Mouse (Mus musculus) embryonic facial prominence, embryonic 10.5 days (tissue): ENCODE results near the gene Gm867. TPM values are rescaled to one million over a fixed set of nuclear protein-coding genes. Genes with fewer than 3 reads are reported as not detected.

Source experiments
- DNase-seq: peaks from one replicate; pipeline ENCODE4 v3.0.0-alpha.2; 2017; ENCODE audit warnings: low spot score
- H3K27ac ChIP-seq: fragments of 300-500 bp; sonication (generic); replicated peaks from 2 replicates; pipeline ENCODE4 v1.5.1; 2016; ENCODE audit warnings: mild to moderate bottlenecking
- H3K27me3 ChIP-seq: fragments of 300-500 bp; sonication (generic); replicated peaks from 2 replicates; pipeline ENCODE4 v1.6.1; 2016; ENCODE audit warnings: low read depth, mild to moderate bottlenecking; ENCODE audit not compliant: poor library complexity, severe bottlenecking
- H3K36me3 ChIP-seq: fragments of 300-500 bp; sonication (generic); replicated peaks from 2 replicates; pipeline ENCODE4 v1.6.1; 2016; ENCODE audit warnings: mild to moderate bottlenecking, moderate library complexity
- H3K4me1 ChIP-seq: fragments of 300-500 bp; sonication (generic); 2 replicates; pipeline ENCODE4 v1.6.1; 2016
- H3K4me3 ChIP-seq: fragments of 300-500 bp; sonication (generic); 2 replicates; pipeline ENCODE4 v1.5.1; 2016; ENCODE audit warnings: mild to moderate bottlenecking, moderate library complexity
- H3K9me3 ChIP-seq: fragments of 300-500 bp; sonication (generic); 2 replicates; pipeline ENCODE4 v1.6.1; 2016; ENCODE audit warnings: mild to moderate bottlenecking
- WGBS: fragments of 180-500 bp; shearing (Covaris S2); methylation state at CpG from one replicate; pipeline ENCODE4 v1.1.7; 2016; 5-methylcytosine and 5-hydroxymethylcytosine counted together
- polyA plus RNA-seq: library from polyadenylated mRNA; unstranded; fragments of >200 nt; fragmentation: Nextera tagmentation; extraction: Ambion mirVana; gene quantifications from 2 replicates; pipeline ENCODE4 v1.2.1, GENCODE M21; 2016

Gene Gm867
- polyA plus RNA-seq, 1 experiment from 2014 or later, result 0.56 TPM

DNA sequence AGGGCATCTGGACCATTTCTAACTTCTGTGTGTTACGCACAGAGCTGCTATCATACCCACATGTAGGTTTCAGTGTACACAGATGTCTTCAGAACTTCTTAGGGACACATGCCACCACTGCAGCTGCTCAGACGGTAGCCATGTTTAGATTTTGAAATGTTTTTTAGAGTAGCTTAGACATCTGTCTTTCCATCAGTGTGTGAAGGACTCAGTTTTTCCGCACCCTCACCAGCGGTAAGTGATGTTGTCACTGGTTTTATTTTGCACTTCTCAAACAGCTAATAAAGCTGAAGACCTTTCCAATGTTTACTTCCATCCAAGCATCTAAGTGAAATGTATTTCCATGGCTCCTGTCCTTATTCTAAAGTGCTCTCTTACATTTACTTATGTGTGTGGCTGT lies 33.6 kb downstream of the Gm867 start:
- Histone ChIP-seq H3K27ac (no peak overlapping the region), H3K4me3 (no peak overlapping the region), H3K4me1 (no peaks in the 10 kb centered on the region), H3K9me3 (no peaks in the 10 kb centered on the region), H3K27me3 (no peaks in the 10 kb centered on the region), H3K36me3 (peaks cover 100% of the 10 kb centered on the region)
- no peak for DNase-seq
- 95% methylated on average over 4 of the region's 4 CpGs for WGBS

DNA sequence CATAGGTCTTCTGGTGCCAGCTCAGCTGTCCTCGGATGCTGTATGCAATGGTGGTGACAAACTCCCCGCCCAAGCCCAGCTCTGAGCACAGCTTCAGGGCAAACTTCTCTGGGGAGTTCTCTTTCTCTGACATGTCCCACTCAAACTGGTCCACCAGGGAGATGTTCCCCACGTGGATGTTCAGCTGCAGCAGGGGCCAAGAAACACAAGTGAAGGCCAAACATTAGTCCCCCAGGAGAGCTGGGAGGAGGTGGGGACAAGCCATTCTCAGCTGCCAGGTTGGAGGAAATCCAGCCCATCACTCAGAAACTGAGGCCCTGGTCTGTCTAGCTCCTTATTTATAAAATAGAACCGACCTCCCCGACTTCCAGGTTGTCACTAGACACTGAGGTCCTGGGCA lies 36.1 kb downstream of the Gm867 start:
- no peak for DNase-seq
- H3K36me3 ChIP-seq, result peaks cover 100% of the 10 kb centered on the region
- no peaks in the 10 kb centered on the region for H3K27me3 ChIP-seq
- H3K4me3 ChIP-seq, result no peak overlapping the region
- no peaks in the 10 kb centered on the region for H3K4me1 ChIP-seq
- 89% methylated on average over 5 of the region's 5 CpGs for WGBS
- H3K9me3 ChIP-seq, result no peaks in the 10 kb centered on the region
- H3K27ac ChIP-seq, result no peak overlapping the region

DNA sequence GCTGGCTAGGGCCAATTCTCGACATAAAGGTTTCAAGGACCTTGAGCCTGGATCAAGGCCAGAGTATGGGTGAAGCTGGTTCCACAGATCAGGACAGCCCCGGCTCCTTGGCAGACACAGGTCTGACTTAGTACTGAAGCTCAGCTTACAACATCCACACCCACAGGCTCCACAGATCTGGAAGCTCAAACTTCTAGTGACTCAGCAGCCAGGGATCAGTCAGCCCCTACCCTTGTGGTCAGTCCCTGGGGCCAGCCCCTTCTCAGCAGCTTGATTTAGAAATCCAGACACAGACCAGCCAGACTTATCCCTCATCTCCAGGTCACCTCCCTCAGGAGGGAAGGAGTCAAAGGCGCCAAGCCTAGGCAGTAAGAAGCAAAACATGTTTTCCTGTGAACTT lies 41.6 kb downstream of the Gm867 start:
- WGBS, result 84% methylated on average over 3 of the region's 3 CpGs
- Histone ChIP-seq H3K4me3 (no peak overlapping the region), H3K27me3 (no peaks in the 10 kb centered on the region), H3K27ac (no peak overlapping the region), H3K36me3 (peaks cover 100% of the 10 kb centered on the region), H3K4me1 (peaks cover 5% of the 10 kb centered on the region), H3K9me3 (no peaks in the 10 kb centered on the region)
- DNase-seq, result no peak

DNA sequence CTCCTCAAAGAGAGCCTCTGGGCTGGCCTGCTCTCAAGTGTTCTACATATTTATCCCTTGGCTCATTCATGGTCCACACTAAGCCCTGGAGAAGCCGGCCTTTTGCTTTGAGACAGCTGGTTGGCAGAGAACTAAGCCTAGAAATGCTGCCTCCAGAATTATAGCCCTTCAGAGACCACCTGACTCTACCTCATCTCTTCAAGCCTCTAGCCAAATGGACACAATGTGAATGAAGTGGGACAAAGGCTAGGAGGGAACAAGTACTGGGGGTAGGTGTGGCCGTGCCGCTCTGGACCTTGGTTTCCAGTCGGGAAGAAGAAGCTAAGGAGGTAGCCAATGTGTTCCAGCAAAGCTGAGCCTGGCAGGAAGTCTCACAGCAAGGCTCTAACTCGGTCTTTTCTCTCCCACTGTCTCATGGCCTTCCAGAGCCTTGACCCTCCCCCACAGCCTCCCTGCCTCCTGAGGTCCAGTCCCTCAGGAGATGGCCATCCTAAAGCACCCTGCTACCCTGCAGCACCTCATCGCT lies 42.4 kb downstream of the Gm867 start:
- H3K27ac ChIP-seq, result no peak overlapping the region
- H3K9me3 ChIP-seq, result no peaks in the 10 kb centered on the region
- H3K36me3 ChIP-seq, result peaks cover 98% of the 10 kb centered on the region
- peaks cover 12% of the 10 kb centered on the region for H3K4me1 ChIP-seq
- no peaks in the 10 kb centered on the region for H3K27me3 ChIP-seq
- 80% methylated on average over 6 of the region's 6 CpGs for WGBS
- H3K4me3 ChIP-seq, result no peak overlapping the region
- DNase-seq, result no peak

DNA sequence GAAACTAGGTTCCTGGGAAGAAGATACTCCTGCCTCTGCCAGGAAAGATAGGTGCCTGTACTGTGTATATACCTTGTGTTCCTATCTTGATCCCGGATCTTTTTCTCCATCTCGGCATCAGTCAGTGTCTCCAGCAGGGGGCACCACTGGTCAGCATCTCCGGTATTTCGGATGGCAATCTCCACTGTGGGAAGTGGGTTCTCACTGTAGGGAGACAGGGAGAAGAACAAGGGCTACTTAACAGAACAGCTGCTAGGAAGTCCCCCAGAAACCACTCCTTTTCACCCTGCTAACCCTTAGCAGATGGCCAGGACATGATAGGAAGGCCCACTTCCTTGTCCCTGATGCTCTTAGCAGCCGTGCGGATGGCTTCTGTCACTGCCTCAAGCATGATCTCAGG lies 43.1 kb downstream of the Gm867 start:
- Histone ChIP-seq H3K27ac (no peak overlapping the region), H3K4me1 (peaks cover 17% of the 10 kb centered on the region), H3K36me3 (peaks cover 90% of the 10 kb centered on the region), H3K9me3 (no peaks in the 10 kb centered on the region), H3K27me3 (no peaks in the 10 kb centered on the region), H3K4me3 (no peak overlapping the region)
- 51% methylated on average over 6 of the region's 6 CpGs for WGBS
- DNase-seq, result peak; percentile 76

DNA sequence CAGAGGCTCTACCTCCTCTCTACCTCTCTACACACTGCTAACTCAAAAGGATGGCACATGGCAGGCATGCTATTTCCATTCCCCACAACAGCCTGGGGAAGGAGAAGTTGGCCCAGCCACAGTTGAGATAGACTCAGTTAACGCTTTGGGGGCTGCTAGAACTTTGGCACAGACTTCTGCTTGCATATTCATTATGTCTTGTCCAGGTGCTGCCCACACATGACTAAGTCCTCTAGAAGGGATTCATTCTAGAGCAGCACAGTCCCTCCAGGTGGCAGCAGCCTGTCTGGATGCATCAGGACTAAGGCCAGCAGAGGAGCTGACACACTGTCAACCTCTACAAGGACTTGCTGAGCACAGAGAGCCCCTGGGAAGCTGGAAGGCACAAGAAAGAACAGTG lies 44.3 kb downstream of the Gm867 start:
- Histone ChIP-seq H3K4me1 (peaks cover 17% of the 10 kb centered on the region), H3K4me3 (no peak overlapping the region), H3K9me3 (no peaks in the 10 kb centered on the region), H3K27me3 (no peaks in the 10 kb centered on the region), H3K27ac (no peak overlapping the region), H3K36me3 (peaks cover 79% of the 10 kb centered on the region)
- DNase-seq, result no peak
- 94% methylated on average over 1 of the region's 1 CpGs for WGBS

DNA sequence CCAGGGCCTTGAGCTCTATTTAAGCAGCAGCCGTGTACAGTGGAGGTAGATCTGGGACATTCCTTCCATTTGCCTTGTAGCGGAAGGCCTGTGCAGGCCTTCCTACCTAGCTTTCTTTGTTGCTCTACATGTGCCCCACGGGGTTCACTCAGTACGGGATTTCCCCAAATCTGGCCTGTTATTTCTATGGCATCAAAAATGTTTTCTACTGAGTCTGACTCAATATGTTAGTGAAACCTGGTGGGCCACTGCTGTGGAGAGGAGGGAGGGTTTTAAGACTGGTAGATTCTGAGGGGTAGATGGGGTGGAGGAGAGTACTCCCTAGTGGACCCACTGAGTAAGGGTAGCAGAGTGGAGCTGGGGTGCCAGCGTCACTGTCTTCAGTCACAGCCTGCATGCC lies 44.7 kb downstream of the Gm867 start:
- 95% methylated on average over 5 of the region's 5 CpGs for WGBS
- no peak for DNase-seq
- Histone ChIP-seq H3K27me3 (no peaks in the 10 kb centered on the region), H3K27ac (no peak overlapping the region), H3K4me1 (peaks cover 17% of the 10 kb centered on the region), H3K36me3 (peaks cover 74% of the 10 kb centered on the region), H3K4me3 (no peak overlapping the region), H3K9me3 (no peaks in the 10 kb centered on the region)

DNA sequence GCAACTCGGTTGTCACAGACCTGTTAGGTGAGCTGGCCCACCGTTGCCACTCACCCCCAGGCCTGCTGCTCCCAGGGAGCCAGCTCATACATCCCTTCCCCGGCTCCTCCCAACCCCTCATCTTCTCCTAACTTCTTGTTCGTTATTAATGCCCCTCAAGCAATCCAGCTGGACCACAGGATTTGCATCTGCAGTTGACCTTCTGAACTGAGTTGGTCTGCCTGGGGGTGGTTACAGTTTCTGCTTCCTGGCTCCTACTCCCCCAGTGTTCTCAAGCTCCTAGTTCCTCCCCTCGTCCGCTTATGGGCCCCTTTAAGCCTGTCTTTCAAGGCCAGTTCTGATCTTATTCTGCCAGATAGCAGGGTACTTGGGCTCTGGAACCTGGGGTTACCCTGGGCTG lies 45.9 kb downstream of the Gm867 start:
- H3K4me1 ChIP-seq, result peaks cover 26% of the 10 kb centered on the region
- no peaks in the 10 kb centered on the region for H3K27me3 ChIP-seq
- H3K4me3 ChIP-seq, result 0 out of 2 replicates have a peak overlapping the region, but pooled peaks have one; percentile 63
- H3K36me3 ChIP-seq, result peaks cover 62% of the 10 kb centered on the region
- no peak overlapping the region for H3K27ac ChIP-seq
- H3K9me3 ChIP-seq, result no peaks in the 10 kb centered on the region
- WGBS, result 79% methylated on average over 6 of the region's 6 CpGs
- DNase-seq, result no peak

DNA sequence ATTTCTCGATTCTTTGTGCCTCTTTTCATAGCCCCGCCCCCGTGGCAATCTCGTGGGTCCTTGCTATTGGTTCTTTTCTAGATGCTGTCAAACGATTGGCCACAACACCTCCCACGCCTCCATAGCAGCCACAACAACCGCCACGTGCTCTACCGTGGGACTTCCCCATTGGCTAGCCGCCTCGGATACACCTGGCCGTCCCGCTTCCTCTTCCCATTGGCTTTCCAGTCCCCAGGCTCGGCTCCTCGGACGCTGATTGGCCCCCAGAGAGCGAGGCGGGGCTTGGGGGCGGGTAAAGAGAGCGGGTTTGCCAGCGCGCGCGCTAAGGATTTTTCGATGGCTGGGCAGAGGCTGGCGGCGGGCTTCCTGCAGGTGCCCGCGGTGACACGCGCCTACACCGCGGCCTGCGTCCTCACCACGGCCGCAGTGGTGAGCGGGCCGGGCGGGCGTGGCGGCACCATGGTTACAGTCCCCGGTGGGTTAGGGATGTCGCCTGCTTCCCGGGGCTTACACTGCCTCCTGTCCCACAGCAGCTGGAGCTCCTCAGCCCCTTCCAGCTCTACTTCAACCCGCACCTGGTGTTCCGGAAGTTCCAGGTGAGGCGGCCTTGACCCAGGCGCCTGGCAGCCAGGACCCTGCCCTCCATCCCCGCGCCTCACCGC lies 47.3 kb downstream of the Gm867 start, which contains the start of gene Derl3:
Gene Derl3 (plus strand): TSS at position 325 of the 662 bp plus-strand sequence.
- WGBS, result 1% methylated on average over 51 of the region's 51 CpGs
- Histone ChIP-seq H3K9me3 (no peaks in the 10 kb centered on the region), H3K27me3 (no peaks in the 10 kb centered on the region), H3K4me3 (peak within 1 kb of the TSS; percentile 63), H3K4me1 (peaks cover 39% of the 10 kb centered on the region), H3K36me3 (peaks cover 49% of the 10 kb centered on the region), H3K27ac (peak within 1 kb of the TSS; percentile 80)
- peak; percentile 97 for DNase-seq

DNA sequence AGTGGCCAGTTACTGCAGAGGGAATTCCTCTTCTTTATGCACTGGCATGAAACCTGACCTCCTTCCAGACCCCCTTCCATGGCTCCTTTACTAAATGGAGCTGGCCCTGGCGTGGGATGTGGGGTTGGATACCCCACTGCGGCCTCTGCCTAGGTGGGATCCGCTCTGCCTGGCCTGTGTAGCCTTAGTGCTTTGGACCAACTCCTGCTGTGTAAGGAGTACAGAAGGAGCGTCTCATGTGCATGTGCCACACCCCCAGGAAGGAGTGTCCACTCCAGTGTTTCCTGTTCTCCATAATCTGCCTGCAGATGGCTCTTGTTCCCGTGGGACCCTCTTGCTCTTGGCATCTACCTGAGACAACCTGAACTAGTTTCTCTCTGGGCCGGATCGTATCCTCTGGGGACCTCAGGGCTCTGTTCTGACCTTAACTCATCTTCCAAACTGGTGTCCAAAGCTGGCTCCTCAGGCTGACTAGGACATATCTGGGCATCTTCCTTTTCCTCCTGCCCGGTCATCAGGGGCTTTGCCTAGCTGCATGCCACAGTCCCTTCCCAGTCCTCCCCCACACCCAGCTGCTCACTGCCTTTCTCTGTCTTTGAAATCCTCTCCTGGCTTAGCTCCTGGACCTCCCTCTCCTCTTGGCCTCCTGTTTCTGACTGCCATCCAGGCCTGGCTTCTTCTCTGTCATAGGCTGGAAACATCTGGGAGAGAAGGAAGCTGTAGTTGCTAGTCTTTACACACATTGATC lies 50.9 kb downstream of the Gm867 start:
- Histone ChIP-seq H3K36me3 (peaks cover 12% of the 10 kb centered on the region), H3K27me3 (no peaks in the 10 kb centered on the region), H3K27ac (peak overlapping the region; percentile 15; the same call in 1 of the 2 replicates), H3K4me3 (no peak overlapping the region), H3K9me3 (no peaks in the 10 kb centered on the region), H3K4me1 (peaks cover 52% of the 10 kb centered on the region)
- 51% methylated on average over 8 of the region's 8 CpGs for WGBS
- no peak for DNase-seq
